Mouse (Mus musculus): ENCODE results near the gene Sparcl1. TPM values are rescaled to one million over a fixed set of nuclear protein-coding genes. Genes with fewer than 3 reads are reported as not detected.
A peak's percentile ranks its signal among the peaks of the same experiment; 100 is the strongest.

Sparcl1 gene
- polyA plus RNA-seq, 1 experiment: 1,820 TPM

DNA sequence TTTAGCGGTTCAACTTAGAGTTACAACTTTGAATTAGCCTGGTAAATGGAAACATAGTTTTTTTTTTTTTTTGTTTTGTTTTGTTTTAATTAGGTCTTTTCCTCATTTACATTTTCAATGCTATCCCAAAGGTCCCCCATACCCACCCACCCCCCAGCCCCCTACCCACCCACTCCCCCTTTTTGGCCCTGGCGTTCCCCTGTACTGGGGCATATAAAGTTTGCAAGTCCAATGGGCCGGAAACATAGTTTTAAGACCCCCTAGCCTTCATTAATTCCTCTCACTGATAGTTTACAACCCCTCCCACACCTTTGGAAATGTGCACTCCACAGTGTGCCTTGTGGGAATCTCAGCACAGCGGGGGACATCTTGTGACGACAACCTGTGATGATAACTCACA is 39.9 kb downstream of the Sparcl1 start:
- TF ChIP-seq POLR2A (IDR thresholded peaks at IDR 0.05; ENCODE audit: extremely low read depth, insufficient read depth, low read length): no peak
- TF ChIP-seq CTCF (IDR thresholded peaks at IDR 0.05; ENCODE audit: extremely low read depth, insufficient read depth, low read length): no peak
- H3K4me1 ChIP-seq (ENCODE audit: control insufficient read depth, insufficient read depth, low read length): peaks cover 2% of the 10 kb centered on the region; the same call in 1 of the 2 replicates
- H3K27ac ChIP-seq (ENCODE audit: insufficient read depth, low read length): no peak overlapping the region
- H3K4me3 ChIP-seq (ENCODE audit: insufficient read depth, low read length): no peak overlapping the region

DNA sequence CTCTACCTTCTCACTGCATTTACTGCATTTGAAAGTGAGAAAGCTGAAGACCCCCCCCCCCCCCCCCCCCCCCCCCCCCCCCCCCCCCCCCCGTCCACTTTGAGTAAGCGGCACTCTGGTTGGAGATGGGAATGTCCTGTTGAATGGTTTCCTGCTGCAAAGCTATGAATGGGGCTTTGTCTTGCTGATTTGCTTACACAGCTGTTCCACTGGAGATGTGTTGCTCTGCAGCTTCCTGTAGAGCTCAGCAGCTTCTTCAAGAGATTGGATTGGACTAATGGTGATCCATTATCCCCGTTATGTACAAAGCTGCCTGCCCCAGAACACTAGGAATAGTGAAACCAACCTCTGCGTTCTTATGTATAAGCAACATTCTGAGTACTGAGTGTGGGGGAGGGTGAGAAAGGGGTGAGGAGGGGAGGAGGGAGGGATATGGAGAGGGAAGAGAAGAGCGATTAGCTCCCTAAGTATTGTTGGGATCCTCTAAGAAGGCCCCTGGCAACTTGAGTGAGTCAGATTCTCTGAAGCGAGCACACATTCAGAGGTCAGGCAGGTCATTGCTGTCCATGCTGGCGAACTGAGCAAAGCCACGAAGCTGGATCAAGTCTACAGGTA is 41.2 kb downstream of the Sparcl1 start:
- Histone ChIP-seq H3K4me3 (ENCODE audit: insufficient read depth, low read length) (no peak overlapping the region), H3K4me1 (ENCODE audit: control insufficient read depth, insufficient read depth, low read length) (peaks cover 2% of the 10 kb centered on the region; the same call in 1 of the 2 replicates), H3K27ac (ENCODE audit: insufficient read depth, low read length) (no peak overlapping the region)
- TF ChIP-seq CTCF (IDR thresholded peaks at IDR 0.05; ENCODE audit: extremely low read depth, insufficient read depth, low read length) (no peak), POLR2A (IDR thresholded peaks at IDR 0.05; ENCODE audit: extremely low read depth, insufficient read depth, low read length) (no peak)

DNA sequence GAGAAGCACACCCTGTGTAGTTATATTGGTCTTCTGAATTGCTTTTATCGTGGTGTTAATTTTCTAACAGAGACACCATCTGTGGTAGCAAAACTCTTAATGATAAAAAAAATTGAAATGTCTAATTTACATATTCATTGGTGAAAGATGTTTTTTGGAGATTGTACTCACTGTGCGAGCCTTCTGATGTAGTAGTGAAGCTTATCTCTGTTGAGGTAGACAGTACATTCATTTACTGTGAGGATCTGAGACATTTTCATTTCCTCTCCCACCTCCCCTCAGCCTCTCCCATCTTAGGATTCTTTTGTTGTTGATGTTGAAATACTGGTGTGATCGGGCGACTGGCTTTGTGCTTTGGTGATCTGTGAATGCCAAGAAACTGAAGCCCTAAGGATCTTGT is 42.5 kb downstream of the Sparcl1 start:
- Histone ChIP-seq H3K27ac (ENCODE audit: insufficient read depth, low read length) (no peak overlapping the region), H3K4me3 (ENCODE audit: insufficient read depth, low read length) (no peak overlapping the region)
- TF ChIP-seq CTCF (IDR thresholded peaks at IDR 0.05; ENCODE audit: extremely low read depth, insufficient read depth, low read length): no peak
- no peak for TF ChIP-seq POLR2A (IDR thresholded peaks at IDR 0.05; ENCODE audit: extremely low read depth, insufficient read depth, low read length)

DNA sequence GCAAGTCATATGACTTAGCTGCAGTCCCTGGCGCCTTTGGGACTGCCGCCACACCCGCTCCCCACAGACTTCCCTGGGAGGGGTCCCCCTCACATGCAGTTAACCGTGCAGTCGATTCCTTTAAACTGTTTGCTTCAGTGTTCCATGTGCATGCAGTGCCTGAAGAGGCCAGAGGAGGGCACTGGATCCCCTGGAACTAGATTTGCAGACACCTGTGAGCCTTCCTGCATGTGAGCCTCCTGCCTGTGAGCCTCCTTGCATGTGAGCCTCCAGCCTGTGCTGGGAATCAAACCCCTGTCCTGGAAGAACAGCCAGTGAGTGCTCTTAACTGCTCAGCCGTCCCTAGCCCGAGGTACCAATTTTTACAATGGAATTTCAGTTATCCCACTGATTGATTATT is 44.8 kb downstream of the Sparcl1 start:
- no peak overlapping the region for H3K4me3 ChIP-seq (ENCODE audit: insufficient read depth, low read length)
- TF ChIP-seq POLR2A (IDR thresholded peaks at IDR 0.05; ENCODE audit: extremely low read depth, insufficient read depth, low read length) (no peak), CTCF (IDR thresholded peaks at IDR 0.05; ENCODE audit: extremely low read depth, insufficient read depth, low read length) (peak; percentile 77)
- H3K27ac ChIP-seq (ENCODE audit: insufficient read depth, low read length): no peak overlapping the region
- H3K4me1 ChIP-seq (ENCODE audit: control insufficient read depth, insufficient read depth, low read length): peaks cover 2% of the 10 kb centered on the region; the same call in 1 of the 2 replicates

More for the DNA sequence above, 42.5 kb downstream of the Sparcl1 start:
- H3K4me1 ChIP-seq (ENCODE audit: control insufficient read depth, insufficient read depth, low read length): peaks cover 2% of the 10 kb centered on the region; the same call in 1 of the 2 replicates

DNA sequence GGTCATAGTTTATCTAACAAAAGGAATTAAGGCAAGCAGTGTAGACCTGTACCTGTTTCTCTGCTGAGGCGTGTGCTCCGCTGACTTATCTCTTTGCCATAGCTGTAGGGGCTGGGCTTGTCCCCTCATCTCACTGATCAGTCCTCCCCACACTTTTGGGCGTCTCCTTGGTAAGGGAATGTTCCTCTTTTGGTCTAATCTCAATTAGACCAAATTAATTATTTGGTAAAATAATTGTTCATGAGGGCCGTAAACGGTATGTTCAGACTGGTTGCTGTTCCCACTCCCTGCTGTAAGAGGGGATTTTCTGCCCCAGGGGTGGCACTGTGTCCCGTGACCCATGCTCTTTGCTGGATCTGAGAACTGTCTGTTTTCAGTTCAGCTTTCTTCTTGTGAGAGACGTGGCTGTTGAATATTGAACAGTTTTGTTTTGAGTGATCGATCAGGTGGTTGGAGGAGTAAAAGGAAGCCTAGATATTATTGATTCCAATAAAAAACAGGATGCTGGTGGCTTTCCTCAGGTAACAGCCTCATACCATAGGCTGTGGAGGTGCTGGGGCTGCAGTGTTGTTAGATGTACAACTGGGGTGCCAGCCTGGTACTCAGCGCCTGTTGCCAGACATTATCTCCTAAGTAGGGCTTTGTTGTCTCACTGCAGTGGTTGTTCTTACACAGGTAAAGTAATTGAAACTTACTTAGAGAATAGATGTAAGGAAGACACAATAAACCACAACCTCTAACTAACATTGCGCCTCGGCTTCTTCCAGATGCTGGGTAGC is 50.6 kb downstream of the Sparcl1 start:
- no peak overlapping the region for H3K27ac ChIP-seq (ENCODE audit: insufficient read depth, low read length)
- no peak overlapping the region for H3K4me3 ChIP-seq (ENCODE audit: insufficient read depth, low read length)
- H3K4me1 ChIP-seq (ENCODE audit: control insufficient read depth, insufficient read depth, low read length): peaks cover 2% of the 10 kb centered on the region
- no peak for TF ChIP-seq POLR2A (IDR thresholded peaks at IDR 0.05; ENCODE audit: extremely low read depth, insufficient read depth, low read length)
- TF ChIP-seq CTCF (IDR thresholded peaks at IDR 0.05; ENCODE audit: extremely low read depth, insufficient read depth, low read length): no peak

DNA sequence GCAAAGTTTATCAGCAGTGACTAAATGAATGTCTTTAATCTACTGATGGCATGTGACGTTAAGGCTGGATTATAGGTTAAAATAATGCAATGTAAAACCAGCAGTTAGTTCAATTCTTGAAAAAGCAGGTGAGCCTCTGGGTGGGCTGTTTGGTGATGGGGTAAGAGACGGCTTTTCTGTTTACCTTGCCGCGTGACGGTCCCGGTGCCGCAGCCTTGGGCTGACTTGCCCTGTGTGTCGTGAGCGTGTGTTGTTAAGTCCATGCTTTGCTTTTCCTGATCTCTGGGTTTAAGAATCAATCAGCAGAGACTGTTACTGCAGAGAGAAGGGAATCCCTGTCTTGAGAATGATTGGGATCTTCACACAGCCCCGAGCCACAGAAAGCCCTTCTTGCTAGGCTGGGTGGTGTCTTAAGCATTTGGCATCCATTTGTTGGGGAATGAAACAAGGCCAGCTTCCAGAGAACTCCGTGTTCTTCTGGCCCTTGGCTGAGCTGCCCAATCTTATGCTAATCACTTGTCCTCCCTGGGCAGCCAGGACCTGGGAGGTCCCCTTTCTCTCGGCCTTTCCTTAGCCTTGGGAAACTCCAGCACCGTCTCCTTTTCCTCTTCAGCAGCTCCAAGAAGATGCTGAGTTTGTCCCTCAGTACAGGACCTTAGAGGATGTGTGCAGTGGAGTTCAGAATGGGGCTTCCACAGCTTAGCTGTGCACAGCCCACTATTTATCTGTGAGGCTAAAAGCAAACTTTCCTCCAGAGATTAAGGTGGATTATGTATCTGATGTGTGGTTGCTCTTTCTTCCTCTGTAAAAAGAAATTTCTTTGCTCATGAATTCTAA is 51.4 kb downstream of the Sparcl1 start:
- Histone ChIP-seq H3K27ac (ENCODE audit: insufficient read depth, low read length) (peak overlapping the region; percentile 50; the same call in 1 of the 2 replicates), H3K4me1 (ENCODE audit: control insufficient read depth, insufficient read depth, low read length) (peaks cover 2% of the 10 kb centered on the region), H3K4me3 (ENCODE audit: insufficient read depth, low read length) (no peak overlapping the region)
- no peak for TF ChIP-seq CTCF (IDR thresholded peaks at IDR 0.05; ENCODE audit: extremely low read depth, insufficient read depth, low read length)
- TF ChIP-seq POLR2A (IDR thresholded peaks at IDR 0.05; ENCODE audit: extremely low read depth, insufficient read depth, low read length): no peak

DNA sequence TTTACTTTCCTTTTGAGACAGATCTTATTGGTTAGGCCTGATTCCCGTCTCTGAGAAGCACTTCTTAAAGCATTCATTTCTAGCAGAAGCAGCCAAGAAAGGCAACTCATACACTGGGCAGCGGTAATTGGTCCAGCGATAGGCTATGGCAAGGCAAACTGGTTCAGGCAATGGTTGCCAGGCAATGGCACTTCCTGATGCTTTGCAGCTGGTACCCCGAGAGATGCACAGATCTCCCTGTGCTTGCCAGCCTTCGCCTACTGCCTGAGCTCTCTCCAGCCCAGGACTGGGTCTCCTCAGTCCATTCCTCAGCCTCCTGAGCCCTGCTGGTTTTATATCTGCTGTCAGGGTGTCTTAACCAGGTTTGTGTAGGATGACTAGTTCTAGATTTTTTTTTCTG is 53.1 kb downstream of the Sparcl1 start:
- TF ChIP-seq POLR2A (IDR thresholded peaks at IDR 0.05; ENCODE audit: extremely low read depth, insufficient read depth, low read length) (0 out of 2 replicates have a peak, but pooled peaks have one; percentile 25), CTCF (IDR thresholded peaks at IDR 0.05; ENCODE audit: extremely low read depth, insufficient read depth, low read length) (no peak)
- Histone ChIP-seq H3K27ac (ENCODE audit: insufficient read depth, low read length) (no peak overlapping the region), H3K4me3 (ENCODE audit: insufficient read depth, low read length) (no peak overlapping the region)

DNA sequence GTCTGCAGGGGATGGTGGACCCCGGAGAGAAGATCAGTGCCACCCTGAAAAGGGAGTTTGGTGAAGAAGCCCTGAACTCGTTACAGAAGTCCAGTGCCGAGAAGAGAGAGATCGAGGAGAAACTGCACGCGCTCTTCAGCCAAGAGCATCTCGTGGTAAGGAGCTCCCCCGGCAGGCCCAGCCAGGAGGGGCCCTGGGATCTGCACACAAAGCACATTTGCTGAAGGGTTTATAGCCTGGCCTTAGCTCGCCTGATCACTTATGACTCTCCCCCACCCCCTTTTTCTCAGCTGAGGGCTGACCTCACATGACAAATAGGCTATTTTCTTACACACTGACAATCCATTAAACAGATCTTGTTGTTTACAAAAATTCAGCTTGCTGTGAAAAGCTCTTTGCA is 53.9 kb downstream of the Sparcl1 start:
- H3K4me3 ChIP-seq (ENCODE audit: insufficient read depth, low read length): no peak overlapping the region
- H3K4me1 ChIP-seq (ENCODE audit: control insufficient read depth, insufficient read depth, low read length): peaks cover 2% of the 10 kb centered on the region
- H3K27ac ChIP-seq (ENCODE audit: insufficient read depth, low read length): peak overlapping the region; percentile 81
- TF ChIP-seq POLR2A (IDR thresholded peaks at IDR 0.05; ENCODE audit: extremely low read depth, insufficient read depth, low read length) (no peak), CTCF (IDR thresholded peaks at IDR 0.05; ENCODE audit: extremely low read depth, insufficient read depth, low read length) (no peak)

More for the DNA sequence above, 53.1 kb downstream of the Sparcl1 start:
- peaks cover 2% of the 10 kb centered on the region for H3K4me1 ChIP-seq (ENCODE audit: control insufficient read depth, insufficient read depth, low read length)

DNA sequence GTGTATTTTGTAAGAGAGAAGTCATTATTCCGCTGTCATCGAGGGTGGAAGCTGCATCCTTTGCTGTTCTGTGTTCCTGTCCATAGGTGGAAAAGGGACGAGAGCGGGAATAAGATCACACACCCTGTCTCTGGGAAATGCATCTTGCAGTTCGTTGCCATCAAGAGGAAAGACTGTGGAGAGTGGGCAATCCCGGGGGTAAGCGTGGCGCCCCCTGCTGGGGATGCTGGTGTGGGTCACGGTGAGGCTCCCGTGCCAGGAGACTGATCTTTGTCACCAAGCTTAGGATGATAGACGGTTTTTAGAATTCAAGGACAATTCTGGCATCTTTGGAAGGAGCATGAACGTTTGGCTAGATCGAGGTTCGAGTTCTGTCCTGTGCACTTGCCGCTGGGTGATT is 55.5 kb downstream of the Sparcl1 start:
- no peak overlapping the region for H3K27ac ChIP-seq (ENCODE audit: insufficient read depth, low read length)
- TF ChIP-seq CTCF (IDR thresholded peaks at IDR 0.05; ENCODE audit: extremely low read depth, insufficient read depth, low read length) (peak; percentile 42), POLR2A (IDR thresholded peaks at IDR 0.05; ENCODE audit: extremely low read depth, insufficient read depth, low read length) (no peak)
- peaks cover 2% of the 10 kb centered on the region for H3K4me1 ChIP-seq (ENCODE audit: control insufficient read depth, insufficient read depth, low read length)
- H3K4me3 ChIP-seq (ENCODE audit: insufficient read depth, low read length): no peak overlapping the region

Measured in cortical plate, adult 2 months (tissue).